Mouse (Mus musculus) stomach, embryonic 15.5 days (tissue): ENCODE measurements around the gene Col16a1. TPM values are rescaled to one million over a fixed set of nuclear protein-coding genes. Genes with fewer than 3 reads are reported as not detected.

ENCODE experiments used
- ATAC-seq: fragments of 200-750 bp; cut with Nextera tagmentation; 2 replicates; pipeline ENCODE4 v1.8.0; 2017; ENCODE audit warnings: low read depth, moderate number of reproducible peaks, moderate TSS enrichment; ENCODE audit not compliant: insufficient read depth, low FRiP score
- H3K27ac ChIP-seq: fragments of 300-500 bp; sonication (generic); 2 replicates; pipeline ENCODE4 v1.5.1; 2015; ENCODE audit warnings: mild to moderate bottlenecking, inconsistent platforms
- H3K27me3 ChIP-seq: fragments of 300-500 bp; sonication (generic); replicated peaks from 2 replicates; pipeline ENCODE4 v1.6.1; 2015; ENCODE audit warnings: inconsistent platforms
- H3K36me3 ChIP-seq: fragments of 300-500 bp; sonication (generic); 2 replicates; pipeline ENCODE4 v1.6.1; 2015; ENCODE audit warnings: inconsistent platforms
- H3K4me1 ChIP-seq: fragments of 300-500 bp; sonication (generic); 2 replicates; pipeline ENCODE4 v1.6.1; 2015; ENCODE audit warnings: inconsistent platforms
- H3K4me2 ChIP-seq: fragments of 300-500 bp; sonication (generic); 2 replicates; pipeline ENCODE4 v1.6.1; 2015; ENCODE audit warnings: mild to moderate bottlenecking, inconsistent platforms
- H3K4me3 ChIP-seq: fragments of 300-500 bp; sonication (generic); replicated peaks from 2 replicates; pipeline ENCODE4 v1.5.1; 2015; ENCODE audit warnings: inconsistent platforms
- H3K9ac ChIP-seq: fragments of 300-500 bp; sonication (generic); 2 replicates; pipeline ENCODE4 v1.6.1; 2015; ENCODE audit warnings: inconsistent platforms
- H3K9me3 ChIP-seq: fragments of 300-500 bp; sonication (generic); 2 replicates; pipeline ENCODE4 v1.6.1; 2016; ENCODE audit warnings: inconsistent platforms
- WGBS: fragments of 180-500 bp; shearing (Covaris S2); methylation state at CpG from one replicate; pipeline ENCODE4 v1.1.7; 2015; 5-methylcytosine and 5-hydroxymethylcytosine counted together
- polyA plus RNA-seq: library from polyadenylated mRNA; unstranded; fragments of >200 nt; fragmentation: Nextera tagmentation; extraction: Ambion mirVana; gene quantifications from 2 replicates; pipeline ENCODE4 v1.2.1, GENCODE M21; 2015

Gene Col16a1
- polyA plus RNA-seq, 1 experiment from 2014 or later, result 91.5 TPM

GRCm38 (mm10) chr4:130139214-130139492 is 91.5 kb downstream of the Col16a1 start, which contains the start of gene Hcrtr1:
Gene Hcrtr1 (minus strand): TSS chr4:130139359.
- H3K4me3 ChIP-seq, result peak within 1 kb of the TSS; percentile 32
- no peak for ATAC-seq
- H3K27ac ChIP-seq, result no peak within 1 kb of the TSS
- H3K4me1 ChIP-seq, result peaks cover 9% of the 10 kb centered on the region
- WGBS, result 4% methylated on average over 14 of the region's 15 CpGs
- no peak within 1 kb of the TSS; the same call in 1 of the 2 replicates for H3K9ac ChIP-seq
- H3K9me3 ChIP-seq, result no peaks in the 10 kb centered on the region
- no peaks in the 10 kb centered on the region for H3K36me3 ChIP-seq
- H3K27me3 ChIP-seq, result peaks cover 28% of the 10 kb centered on the region
- H3K4me2 ChIP-seq, result peak within 1 kb of the TSS; percentile 79

DNA sequence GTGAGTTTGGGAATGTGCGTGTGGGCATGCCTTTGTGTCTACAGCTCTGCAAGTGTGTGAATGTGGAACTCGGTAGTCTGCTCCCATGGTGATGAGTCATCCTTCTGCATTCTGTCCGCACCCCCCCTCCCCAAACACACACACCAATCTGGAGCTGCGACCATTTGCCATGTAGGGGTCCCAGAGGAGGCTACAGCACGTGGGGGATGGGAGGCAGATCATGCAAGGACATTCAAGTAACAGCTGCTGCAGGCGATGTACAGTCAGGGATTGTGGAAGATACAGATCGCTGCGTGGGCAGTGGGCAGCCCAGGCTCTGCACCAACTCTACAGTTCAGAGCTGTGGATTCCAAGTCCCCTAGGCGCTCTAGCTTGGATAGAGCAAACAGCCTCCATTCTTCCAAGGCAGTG is 93.4 kb downstream of the Col16a1 start:
- no peak for ATAC-seq
- no peaks in the 10 kb centered on the region for H3K9me3 ChIP-seq
- peaks cover 9% of the 10 kb centered on the region for H3K4me1 ChIP-seq
- peaks cover 28% of the 10 kb centered on the region for H3K27me3 ChIP-seq
- H3K27ac ChIP-seq, result no peak overlapping the region
- H3K36me3 ChIP-seq, result no peaks in the 10 kb centered on the region
- no peak overlapping the region for H3K9ac ChIP-seq
- WGBS, result 54% methylated on average over 9 of the region's 9 CpGs
- H3K4me2 ChIP-seq, result no peak overlapping the region
- H3K4me3 ChIP-seq, result no peak overlapping the region

DNA sequence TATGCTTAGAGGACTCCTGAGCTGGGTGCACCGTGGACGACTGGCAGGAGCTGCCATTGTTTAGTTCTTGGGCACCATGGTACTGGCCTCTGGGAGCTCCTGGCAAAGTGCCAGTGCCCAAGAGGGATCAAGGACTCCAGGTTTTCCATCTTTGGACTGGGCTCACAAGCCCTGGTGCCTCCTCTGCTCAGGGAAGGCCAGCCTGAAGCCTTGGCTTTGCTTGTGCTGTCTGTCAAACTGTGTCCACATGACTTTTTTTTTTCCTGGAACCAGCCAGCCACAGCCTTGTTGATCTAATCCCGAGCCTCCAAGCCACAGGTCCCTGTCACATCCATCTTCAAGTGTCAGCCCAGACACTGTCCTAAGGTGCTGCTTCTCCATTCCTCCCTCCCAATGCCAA is 94.1 kb downstream of the Col16a1 start:
- no peak overlapping the region for H3K4me2 ChIP-seq
- ATAC-seq, result no peak; the same call in 1 of the 2 replicates
- H3K4me1 ChIP-seq, result peaks cover 9% of the 10 kb centered on the region
- no peak overlapping the region for H3K9ac ChIP-seq
- no peak overlapping the region for H3K4me3 ChIP-seq
- WGBS, result 54% methylated on average over 3 of the region's 3 CpGs
- H3K27ac ChIP-seq, result no peak overlapping the region
- H3K36me3 ChIP-seq, result no peaks in the 10 kb centered on the region
- H3K27me3 ChIP-seq, result peaks cover 25% of the 10 kb centered on the region
- no peaks in the 10 kb centered on the region for H3K9me3 ChIP-seq

GRCm38 (mm10) chr4:130148405-130148804 is 100.8 kb downstream of the Col16a1 start:
- WGBS, result 66% methylated on average over 10 of the region's 10 CpGs
- H3K27me3 ChIP-seq, result peaks cover 5% of the 10 kb centered on the region; the same call in 1 of the 2 replicates
- H3K9ac ChIP-seq, result no peak overlapping the region
- H3K4me2 ChIP-seq, result no peak overlapping the region
- H3K4me1 ChIP-seq, result no peaks in the 10 kb centered on the region
- H3K27ac ChIP-seq, result no peak overlapping the region
- H3K4me3 ChIP-seq, result no peak overlapping the region
- H3K9me3 ChIP-seq, result no peaks in the 10 kb centered on the region
- ATAC-seq, result no peak
- H3K36me3 ChIP-seq, result no peaks in the 10 kb centered on the region

Other genes with a start within 250 kb of the Col16a1 start
- gene Ptp4a2, start 236.6 kb upstream of the Col16a1 start, polyA plus RNA-seq, result 318 and 349 TPM in 2 replicates
- 0.04 TPM in 1 of 2 replicates, not detected in the other for gene Spocd1, start 118.6 kb upstream of the Col16a1 start, polyA plus RNA-seq
- 2.8 and 3.8 TPM in 2 replicates for gene Adgrb2, start 63.0 kb upstream of the Col16a1 start, polyA plus RNA-seq
- 61.0 and 62.4 TPM in 2 replicates for gene Pef1, start 54.7 kb downstream of the Col16a1 start, polyA plus RNA-seq
- 0.23 and 0.42 TPM in 2 replicates for gene Hcrtr1, start 91.5 kb downstream of the Col16a1 start, polyA plus RNA-seq
- 63.1 and 64.4 TPM in 2 replicates for gene Tinagl1, start 127.3 kb downstream of the Col16a1 start, polyA plus RNA-seq
- gene Gm853, start 174.6 kb downstream of the Col16a1 start, polyA plus RNA-seq, result not detected in 2 replicates
- 34.0 and 34.5 TPM in 2 replicates for gene Serinc2, start 231.4 kb downstream of the Col16a1 start, polyA plus RNA-seq